In the genomic region with DNA sequence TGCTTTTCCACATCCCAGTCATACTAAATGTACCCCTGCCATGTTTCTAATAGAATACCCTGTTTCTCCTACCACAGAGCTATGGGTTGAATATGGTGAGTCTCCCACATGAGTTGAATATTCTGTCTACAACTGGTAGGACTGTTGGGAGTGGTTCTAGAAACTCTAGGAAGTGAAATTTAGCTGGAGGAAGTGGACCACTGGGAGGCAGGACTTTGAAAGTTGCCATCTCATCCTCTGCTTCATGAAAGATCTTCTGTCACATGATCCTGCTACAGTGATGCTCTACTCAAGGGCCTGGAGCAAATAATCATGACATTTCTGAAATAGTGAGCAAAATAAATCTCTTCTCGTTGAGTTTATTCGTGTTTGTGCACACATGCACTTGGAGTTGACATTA, we compare ENCODE assay signal across 33 mouse cellular contexts. TPM values are rescaled to one million over a fixed set of nuclear protein-coding genes. Genes with fewer than 3 reads are reported as not detected.
"Had no signal": no experiment of that assay in that cellular context is flagged by ENCODE, and none has a peak within 500 bp of the region (broad histone marks: within the 10 kb centered on the region; RNA-seq: fewer than 3 reads in every experiment).

No protein-coding gene starts in this region.

- H3K27ac ChIP-seq: limb, embryonic 10.5 days; limb, embryonic 12.5 days; limb, embryonic 13.5 days; limb, embryonic 15.5 days; liver, embryonic 12.5 days; liver, embryonic 13.5 days; liver, embryonic 14.5 days; liver, embryonic 15.5 days; lung, embryonic 15.5 days; macrophage; midbrain, embryonic 10.5 days; midbrain, embryonic 12.5 days; midbrain, embryonic 13.5 days; midbrain, embryonic 15.5 days; neural tube, embryonic 12.5 days had no signal

- H3K9me3 ChIP-seq: limb, embryonic 10.5 days; limb, embryonic 12.5 days; limb, embryonic 13.5 days; limb, embryonic 15.5 days; liver, embryonic 12.5 days; liver, embryonic 13.5 days; liver, embryonic 15.5 days; lung, embryonic 15.5 days; megakaryocyte, embryonic 14.5 days; midbrain, embryonic 10.5 days; midbrain, embryonic 12.5 days; midbrain, embryonic 13.5 days; midbrain, embryonic 15.5 days; neural tube, embryonic 12.5 days had no signal

- H3K4me1 ChIP-seq: limb, embryonic 10.5 days; limb, embryonic 12.5 days; limb, embryonic 13.5 days; limb, embryonic 15.5 days; liver, embryonic 12.5 days; liver, embryonic 13.5 days; liver, embryonic 15.5 days; lung, embryonic 15.5 days; midbrain, embryonic 10.5 days; midbrain, embryonic 12.5 days; midbrain, embryonic 13.5 days; neural tube, embryonic 12.5 days had no signal

- H3K36me3 ChIP-seq: limb, embryonic 10.5 days; limb, embryonic 12.5 days; limb, embryonic 13.5 days; limb, embryonic 15.5 days; liver, embryonic 12.5 days; liver, embryonic 13.5 days; liver, embryonic 15.5 days; lung, embryonic 15.5 days; midbrain, embryonic 10.5 days; midbrain, embryonic 12.5 days; midbrain, embryonic 13.5 days; midbrain, embryonic 15.5 days; neural tube, embryonic 12.5 days had no signal

- H3K27me3 ChIP-seq: neural tube, embryonic 12.5 days had no signal

- ATAC-seq: liver, embryonic 12.5 days; liver, postnatal 0 days; lung, postnatal 0 days; midbrain, embryonic 13.5 days; midbrain, embryonic 15.5 days; midbrain, embryonic 16.5 days had no signal

- H3K4me3 ChIP-seq: limb, embryonic 10.5 days; limb, embryonic 12.5 days; limb, embryonic 13.5 days; limb, embryonic 15.5 days; liver, embryonic 12.5 days; liver, embryonic 13.5 days; liver, embryonic 15.5 days; lung, embryonic 15.5 days; megakaryocyte, embryonic 14.5 days; midbrain, embryonic 10.5 days; midbrain, embryonic 12.5 days; midbrain, embryonic 13.5 days; midbrain, embryonic 15.5 days; myocyte; neural tube, embryonic 12.5 days had no signal

- DNase-seq: left cerebral cortex, postnatal 4 days; liver; liver, embryonic 13.5 days; liver, postnatal 0 days; lung, adult 18-20 months; lung, adult 2 months; lung, embryonic 14.5 days; lung, postnatal 10 days; lung, postnatal 14 days; lung, postnatal 36 days; lung, postnatal 4 days; midbrain, embryonic 14.5 days had no signal

RNA-seq across cellular contexts. Expression of gene Shisa9, which starts 7.2 kb away (rescaled TPM):
- total RNA-seq: megakaryocyte progenitor cell, adult 5-6 weeks; megakaryocyte-erythroid progenitor cell, adult 5-6 weeks; monocyte, adult 5-6 weeks had no signal
- polyA plus RNA-seq: myocyte had no signal
